Mouse (Mus musculus): ENCODE measurements at regions not wholly inside any gene's neighbourhood (a gene's known extent, or its start where the extent isn't known, plus 50 kb on each side); places are given as distances from the start of the nearest gene placed in this dataset.

GRCm38 (mm10) chr10:12186918-12187639 lies 682.1 kb downstream of the Utrn start:
- no peaks in the 10 kb centered on the region for H3K4me1 ChIP-seq (ENCODE audit: control insufficient read depth, insufficient read depth, low read length)
- no peak overlapping the region for H3K9ac ChIP-seq (ENCODE audit: low read depth, low read length)
- TF ChIP-seq CTCF (IDR thresholded peaks at IDR 0.05; ENCODE audit: low read depth, low read length), result no peak
- no peak for TF ChIP-seq POLR2A (IDR thresholded peaks at IDR 0.05; ENCODE audit: extremely low read depth, insufficient read depth, low read length)
- H3K27me3 ChIP-seq (ENCODE audit: control insufficient read depth, insufficient read depth, low read length), result no peaks in the 10 kb centered on the region
- WGBS, result 78% methylated on average over 13 of the region's 13 CpGs
- H3K36me3 ChIP-seq (ENCODE audit: control insufficient read depth, insufficient read depth, low read length), result no peaks in the 10 kb centered on the region
- no peak overlapping the region for H3K4me3 ChIP-seq (ENCODE audit: insufficient read depth, low read depth, low read length)
- DNase-seq (ENCODE audit: extremely low read depth, low read depth, low spot score), result no peak
- H3K79me2 ChIP-seq (ENCODE audit: control insufficient read depth, insufficient read depth, low read length), result no peaks in the 10 kb centered on the region
- no peak overlapping the region for H3K27ac ChIP-seq (replicated peaks; ENCODE audit: insufficient read depth, low read depth, low read length)

GRCm38 (mm10) chr10:12187669-12188342 lies 681.4 kb downstream of the Utrn start:
- Histone ChIP-seq H3K27ac (replicated peaks; ENCODE audit: insufficient read depth, low read depth, low read length) (no peak overlapping the region), H3K79me2 (ENCODE audit: control insufficient read depth, insufficient read depth, low read length) (no peaks in the 10 kb centered on the region), H3K36me3 (ENCODE audit: control insufficient read depth, insufficient read depth, low read length) (no peaks in the 10 kb centered on the region), H3K27me3 (ENCODE audit: control insufficient read depth, insufficient read depth, low read length) (no peaks in the 10 kb centered on the region), H3K4me1 (ENCODE audit: control insufficient read depth, insufficient read depth, low read length) (no peaks in the 10 kb centered on the region), H3K4me3 (ENCODE audit: insufficient read depth, low read depth, low read length) (no peak overlapping the region), H3K9ac (ENCODE audit: low read depth, low read length) (no peak overlapping the region)
- TF ChIP-seq POLR2A (IDR thresholded peaks at IDR 0.05; ENCODE audit: extremely low read depth, insufficient read depth, low read length), result no peak
- no peak for TF ChIP-seq CTCF (IDR thresholded peaks at IDR 0.05; ENCODE audit: low read depth, low read length)
- DNase-seq (ENCODE audit: extremely low read depth, low read depth, low spot score), result no peak
- 78% methylated on average over 8 of the region's 8 CpGs for WGBS

GRCm38 (mm10) chr10:12190435-12190834 lies 678.7 kb downstream of the Utrn start:
- Histone ChIP-seq H3K27me3 (ENCODE audit: control insufficient read depth, insufficient read depth, low read length) (no peaks in the 10 kb centered on the region), H3K4me3 (ENCODE audit: insufficient read depth, low read depth, low read length) (no peak overlapping the region), H3K4me1 (ENCODE audit: control insufficient read depth, insufficient read depth, low read length) (no peaks in the 10 kb centered on the region), H3K9ac (ENCODE audit: low read depth, low read length) (no peak overlapping the region), H3K79me2 (ENCODE audit: control insufficient read depth, insufficient read depth, low read length) (no peaks in the 10 kb centered on the region), H3K27ac (replicated peaks; ENCODE audit: insufficient read depth, low read depth, low read length) (no peak overlapping the region), H3K36me3 (ENCODE audit: control insufficient read depth, insufficient read depth, low read length) (no peaks in the 10 kb centered on the region)
- WGBS, result 88% methylated on average over 3 of the region's 3 CpGs
- DNase-seq (ENCODE audit: extremely low read depth, low read depth, low spot score), result no peak
- TF ChIP-seq POLR2A (IDR thresholded peaks at IDR 0.05; ENCODE audit: extremely low read depth, insufficient read depth, low read length) (no peak), CTCF (IDR thresholded peaks at IDR 0.05; ENCODE audit: low read depth, low read length) (no peak)

- Histone ChIP-seq H3K27ac (replicated peaks; ENCODE audit: insufficient read depth, low read depth, low read length) (no peak overlapping the region), H3K4me1 (ENCODE audit: control insufficient read depth, insufficient read depth, low read length) (no peaks in the 10 kb centered on the region), H3K79me2 (ENCODE audit: control insufficient read depth, insufficient read depth, low read length) (no peaks in the 10 kb centered on the region), H3K9ac (ENCODE audit: low read depth, low read length) (no peak overlapping the region), H3K4me3 (ENCODE audit: insufficient read depth, low read depth, low read length) (no peak overlapping the region), H3K27me3 (ENCODE audit: control insufficient read depth, insufficient read depth, low read length) (no peaks in the 10 kb centered on the region), H3K36me3 (ENCODE audit: control insufficient read depth, insufficient read depth, low read length) (no peaks in the 10 kb centered on the region)
- 72% methylated on average over 2 of the region's 2 CpGs for WGBS
- no peak for DNase-seq (ENCODE audit: extremely low read depth, low read depth, low spot score)
- TF ChIP-seq CTCF (IDR thresholded peaks at IDR 0.05; ENCODE audit: low read depth, low read length) (no peak), POLR2A (IDR thresholded peaks at IDR 0.05; ENCODE audit: extremely low read depth, insufficient read depth, low read length) (no peak)
These were observed 661.9 kb downstream of the Utrn start for GRCm38 (mm10) chr10:12207301-12207700.

GRCm38 (mm10) chr10:12210181-12210580 lies 659.0 kb downstream of the Utrn start:
- Histone ChIP-seq H3K27ac (replicated peaks; ENCODE audit: insufficient read depth, low read depth, low read length) (no peak overlapping the region), H3K36me3 (ENCODE audit: control insufficient read depth, insufficient read depth, low read length) (no peaks in the 10 kb centered on the region), H3K27me3 (ENCODE audit: control insufficient read depth, insufficient read depth, low read length) (no peaks in the 10 kb centered on the region), H3K9ac (ENCODE audit: low read depth, low read length) (no peak overlapping the region), H3K4me1 (ENCODE audit: control insufficient read depth, insufficient read depth, low read length) (no peaks in the 10 kb centered on the region), H3K79me2 (ENCODE audit: control insufficient read depth, insufficient read depth, low read length) (no peaks in the 10 kb centered on the region), H3K4me3 (ENCODE audit: insufficient read depth, low read depth, low read length) (no peak overlapping the region)
- TF ChIP-seq CTCF (IDR thresholded peaks at IDR 0.05; ENCODE audit: low read depth, low read length) (no peak), POLR2A (IDR thresholded peaks at IDR 0.05; ENCODE audit: extremely low read depth, insufficient read depth, low read length) (no peak)
- no peak for DNase-seq (ENCODE audit: extremely low read depth, low read depth, low spot score)
- WGBS, result 88% methylated on average over 2 of the region's 2 CpGs

GRCm38 (mm10) chr10:12218879-12219278 lies 650.3 kb downstream of the Utrn start:
- no peak overlapping the region for H3K4me3 ChIP-seq (ENCODE audit: insufficient read depth, low read depth, low read length)
- no peak for DNase-seq (ENCODE audit: extremely low read depth, low read depth, low spot score)
- no peak for TF ChIP-seq POLR2A (IDR thresholded peaks at IDR 0.05; ENCODE audit: extremely low read depth, insufficient read depth, low read length)
- TF ChIP-seq CTCF (IDR thresholded peaks at IDR 0.05; ENCODE audit: low read depth, low read length), result no peak
- H3K27me3 ChIP-seq (ENCODE audit: control insufficient read depth, insufficient read depth, low read length), result no peaks in the 10 kb centered on the region
- H3K4me1 ChIP-seq (ENCODE audit: control insufficient read depth, insufficient read depth, low read length), result no peaks in the 10 kb centered on the region
- no peak overlapping the region for H3K27ac ChIP-seq (replicated peaks; ENCODE audit: insufficient read depth, low read depth, low read length)
- H3K9ac ChIP-seq (ENCODE audit: low read depth, low read length), result no peak overlapping the region
- no peaks in the 10 kb centered on the region for H3K36me3 ChIP-seq (ENCODE audit: control insufficient read depth, insufficient read depth, low read length)
- H3K79me2 ChIP-seq (ENCODE audit: control insufficient read depth, insufficient read depth, low read length), result no peaks in the 10 kb centered on the region
